Mouse (Mus musculus) gastrocnemius, postnatal 10 days (tissue): ENCODE measurements at regions not wholly inside any gene's neighbourhood (a gene's known extent, or its start where the extent isn't known, plus 50 kb on each side); places are given as distances from the start of the nearest gene placed in this dataset.

Experiments used
- DNase-seq: peaks from one replicate; pipeline ENCODE4 v3.0.0; 2021; ENCODE audit warnings: mixed read lengths

DNA sequence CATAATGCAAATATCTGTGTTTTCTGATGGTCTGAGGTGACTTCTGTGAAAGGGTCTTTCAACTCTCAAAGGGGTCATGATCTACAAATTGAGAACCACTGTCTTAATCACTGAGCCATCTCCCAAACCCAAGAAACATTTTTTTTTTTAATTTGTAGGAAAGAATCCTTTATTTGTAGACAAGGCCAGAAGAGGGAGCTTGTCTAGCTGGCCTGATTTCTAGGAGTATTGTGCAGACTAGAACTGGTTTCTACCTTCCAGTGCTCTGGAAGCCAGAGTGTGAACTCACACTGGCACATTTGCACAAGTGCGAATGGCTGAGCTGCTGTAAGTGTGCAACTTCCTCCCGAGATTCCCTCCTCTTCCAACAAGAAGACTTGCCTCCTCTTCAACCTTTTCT, 148.1 kb upstream of the Ncam1 start:
- DNase-seq, result no peak

DNA sequence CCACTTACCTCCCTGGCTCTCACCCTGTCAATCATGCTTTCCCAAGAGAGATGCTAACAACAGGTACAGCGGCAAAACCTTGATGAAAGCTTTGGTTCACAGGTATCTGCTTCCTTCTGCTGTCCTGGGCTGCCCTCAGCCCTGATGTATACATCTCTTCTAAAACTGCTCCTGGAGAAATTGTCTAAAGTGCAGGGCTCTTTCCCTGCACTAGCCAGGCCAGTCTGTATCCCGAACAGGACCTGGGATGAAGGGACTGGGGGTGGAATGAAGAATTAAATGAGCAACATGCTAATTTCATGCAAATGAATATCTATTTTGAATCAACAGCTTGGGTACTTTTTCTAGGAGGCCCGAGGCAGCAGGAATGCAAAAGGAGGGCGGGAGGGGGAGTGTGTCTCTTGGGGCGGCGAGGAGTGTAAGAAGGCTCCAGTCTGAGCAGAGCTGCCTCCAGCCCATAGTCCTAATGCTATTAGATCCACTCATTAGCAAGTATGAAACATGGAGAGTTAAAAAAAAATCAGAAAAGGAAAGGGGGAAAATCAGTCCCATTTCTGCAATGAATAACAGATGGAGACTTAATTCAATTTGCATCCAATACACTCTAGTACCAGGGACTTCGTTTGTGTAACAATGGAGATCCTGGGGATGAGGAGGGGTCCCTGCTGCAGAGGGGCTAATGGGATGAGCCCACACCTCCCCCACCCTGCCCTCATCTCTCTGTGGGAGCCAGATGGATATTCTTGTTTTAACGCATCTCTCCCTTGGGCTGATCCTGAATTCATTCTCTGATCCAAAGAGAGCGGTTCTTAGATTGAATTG, 137.0 kb upstream of the Ncam1 start:
- no peak for DNase-seq

DNA sequence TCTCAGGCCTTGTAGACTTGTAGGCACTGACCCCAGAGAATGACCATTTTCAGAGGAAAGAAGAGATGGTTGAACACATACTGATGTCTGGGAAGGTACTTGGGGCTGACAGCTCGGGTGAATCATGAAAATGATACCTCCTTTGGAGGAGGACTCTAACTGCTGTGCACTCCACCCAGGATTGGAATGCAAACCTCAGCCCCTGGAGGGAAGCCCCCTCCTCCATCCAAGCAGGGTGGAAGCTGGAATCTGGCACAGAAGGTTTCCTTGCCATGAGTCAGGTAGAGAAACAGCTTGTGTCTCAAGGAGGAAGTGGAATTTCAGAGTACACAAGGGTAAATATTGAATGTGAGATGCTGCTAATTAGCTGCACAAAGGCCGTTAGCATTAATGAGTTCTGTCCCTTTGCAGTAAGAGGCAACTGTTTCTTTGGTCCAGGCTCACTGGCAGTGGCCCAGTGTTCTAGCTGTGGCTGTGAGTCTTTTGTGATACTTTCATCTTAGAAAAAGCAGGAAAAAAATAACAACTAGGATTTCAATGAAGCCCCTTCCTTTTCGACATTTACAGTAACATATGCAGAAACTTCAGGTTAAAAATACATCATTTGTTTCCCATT, 129.4 kb upstream of the Ncam1 start:
- no peak for DNase-seq

DNA sequence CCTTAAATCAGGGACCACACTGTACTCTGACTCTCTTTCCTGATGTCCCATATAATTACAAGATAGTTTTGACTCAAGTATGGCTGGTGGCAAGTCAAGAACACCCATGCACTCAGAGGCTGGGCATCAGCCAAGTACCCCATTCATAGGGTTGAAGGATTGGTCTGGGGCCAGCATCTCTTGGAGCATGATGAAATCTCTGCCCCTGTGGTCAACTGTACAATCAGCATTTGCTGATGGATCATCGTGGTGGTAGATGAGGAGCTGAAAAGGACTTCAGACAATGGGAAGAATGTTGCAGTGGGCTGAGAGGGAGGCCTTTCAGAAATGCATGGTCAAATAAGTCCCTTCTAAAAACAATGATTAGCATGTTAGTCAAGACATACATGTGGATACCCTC, 128.6 kb upstream of the Ncam1 start:
- no peak for DNase-seq

DNA sequence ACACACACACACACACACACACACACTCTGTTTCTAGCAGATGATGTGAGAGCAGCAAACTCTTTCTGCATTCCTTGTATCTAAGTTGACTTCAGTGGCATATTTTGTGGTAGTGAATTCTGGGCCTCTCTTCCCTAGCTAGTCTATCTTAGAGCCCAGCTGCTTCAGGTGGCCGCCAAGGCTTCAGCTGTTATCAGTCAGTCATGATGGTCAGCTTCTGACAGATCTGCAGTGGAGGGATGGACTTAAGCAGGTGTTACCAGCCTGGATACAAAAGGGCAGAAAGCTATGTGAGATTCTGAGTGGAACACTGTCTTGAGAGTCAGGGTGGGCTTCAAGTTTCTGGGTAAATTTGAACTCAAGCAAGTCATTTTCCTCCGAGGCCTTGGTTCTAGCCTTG, 127.1 kb upstream of the Ncam1 start:
- DNase-seq, result no peak

DNA sequence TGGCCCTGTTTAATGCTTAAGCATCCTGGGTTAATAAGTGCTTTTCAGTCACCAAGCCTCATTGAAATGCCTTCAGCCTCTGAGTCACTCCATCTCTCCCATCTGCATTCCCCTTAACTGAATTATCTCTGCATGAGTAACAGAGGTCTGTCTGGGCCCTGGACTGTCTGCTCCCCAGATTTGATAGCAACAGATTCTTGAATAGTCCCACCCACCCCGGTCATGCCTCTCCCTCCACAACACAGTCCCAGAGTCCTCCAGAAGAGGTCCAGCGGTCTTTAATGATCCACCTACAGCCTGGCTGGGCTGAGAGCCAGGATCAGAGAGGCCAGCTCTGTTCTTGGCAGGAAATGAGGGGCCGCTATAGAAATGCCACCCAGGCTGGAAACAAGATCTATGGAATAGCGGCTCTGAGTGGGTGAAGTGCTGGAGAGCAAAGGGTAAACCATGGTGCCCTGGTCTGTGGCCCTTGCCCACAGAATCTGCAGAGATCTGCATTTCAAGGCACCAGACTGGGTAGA, 125.3 kb upstream of the Ncam1 start:
- DNase-seq, result no peak

DNA sequence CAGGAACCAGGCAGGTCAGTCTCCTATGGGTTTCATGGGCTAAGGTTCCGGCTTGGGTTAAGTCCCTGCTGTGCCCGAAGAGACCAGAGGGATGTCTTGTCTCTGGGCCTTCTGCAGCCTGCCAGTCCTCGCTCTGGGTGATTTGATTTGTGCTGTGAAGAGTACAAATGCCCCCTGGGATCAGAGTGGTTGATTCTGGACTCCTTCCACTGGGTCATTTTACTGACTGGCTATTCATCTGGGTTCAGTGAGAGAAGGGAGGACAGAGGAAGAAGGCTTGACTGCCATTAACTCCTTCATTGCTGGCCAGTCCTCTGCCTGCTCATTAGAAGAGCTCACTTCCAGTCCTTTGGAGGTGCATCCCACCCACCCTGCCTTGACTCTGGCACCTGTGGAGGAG, 124.0 kb upstream of the Ncam1 start:
- no peak for DNase-seq

DNA sequence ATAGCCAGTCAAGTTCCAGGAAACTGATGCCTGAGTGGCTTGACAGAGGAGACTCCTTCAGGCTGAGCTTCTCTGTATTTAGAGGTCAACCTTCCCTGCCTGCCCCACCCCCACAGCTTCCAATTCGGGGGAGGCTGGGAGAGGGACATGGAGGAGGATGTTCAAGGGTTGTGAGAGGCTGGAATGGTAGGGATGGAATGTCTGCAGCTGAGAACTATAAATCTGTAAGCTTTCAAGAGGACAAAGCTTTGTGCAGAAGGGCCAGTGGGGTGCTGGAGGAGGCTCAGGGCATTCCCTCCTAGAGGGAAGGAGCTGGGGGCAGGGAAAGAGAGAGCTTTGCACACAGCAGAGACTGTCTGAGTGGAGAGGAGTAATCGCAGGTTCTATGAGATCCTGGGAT, 123.4 kb upstream of the Ncam1 start:
- DNase-seq, result no peak

DNA sequence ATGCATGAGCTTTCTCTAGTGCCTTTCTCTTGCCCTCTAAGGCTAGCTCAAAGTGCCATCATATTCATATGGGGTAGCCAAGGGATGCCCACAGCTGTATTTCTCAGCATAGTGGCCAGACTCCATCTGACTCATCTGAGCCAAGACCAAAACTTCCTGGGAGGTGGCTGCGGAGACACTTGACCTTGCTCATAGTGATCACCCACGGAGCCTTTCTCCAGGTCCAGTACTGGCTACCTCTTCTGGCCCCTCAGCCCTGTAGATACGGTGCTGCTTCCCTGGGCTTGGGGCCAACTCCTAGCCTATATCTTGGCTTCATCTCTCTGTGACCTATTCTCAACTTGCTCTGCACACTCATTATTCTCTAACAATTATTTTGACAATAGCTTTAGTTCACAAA, 122.6 kb upstream of the Ncam1 start:
- DNase-seq, result no peak

DNA sequence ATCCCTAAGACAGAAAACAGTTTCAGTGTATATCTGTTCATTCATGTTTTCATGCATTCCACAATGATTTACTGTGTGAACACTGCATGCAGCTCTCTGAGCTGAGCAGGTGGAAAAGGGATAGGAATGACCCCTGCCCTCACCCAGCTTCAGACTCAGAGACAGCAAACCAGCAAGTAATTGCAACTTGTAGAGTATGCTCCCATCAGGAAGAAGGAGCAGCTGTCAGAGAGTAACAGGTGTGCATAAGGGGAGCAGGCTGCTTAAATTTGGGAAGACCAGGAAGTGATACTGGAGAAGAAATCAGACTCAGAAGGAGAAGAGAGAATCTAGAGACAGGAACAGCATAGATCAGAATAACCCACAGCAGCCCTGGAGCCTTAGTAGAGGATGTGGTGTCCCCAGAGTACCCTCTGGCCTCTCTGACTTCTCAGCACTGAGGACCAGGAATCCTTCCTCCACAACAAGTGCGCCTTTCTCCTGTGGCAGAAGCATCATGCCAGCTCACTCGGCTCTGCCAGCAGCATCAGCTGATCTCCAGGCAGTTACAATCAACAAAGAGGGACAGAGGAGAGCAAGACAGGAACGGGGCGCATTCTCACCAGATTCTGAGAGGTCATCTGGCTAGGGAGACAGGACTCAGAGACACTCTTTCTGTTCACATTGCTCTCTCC, 116.5 kb upstream of the Ncam1 start:
- DNase-seq, result no peak

DNA sequence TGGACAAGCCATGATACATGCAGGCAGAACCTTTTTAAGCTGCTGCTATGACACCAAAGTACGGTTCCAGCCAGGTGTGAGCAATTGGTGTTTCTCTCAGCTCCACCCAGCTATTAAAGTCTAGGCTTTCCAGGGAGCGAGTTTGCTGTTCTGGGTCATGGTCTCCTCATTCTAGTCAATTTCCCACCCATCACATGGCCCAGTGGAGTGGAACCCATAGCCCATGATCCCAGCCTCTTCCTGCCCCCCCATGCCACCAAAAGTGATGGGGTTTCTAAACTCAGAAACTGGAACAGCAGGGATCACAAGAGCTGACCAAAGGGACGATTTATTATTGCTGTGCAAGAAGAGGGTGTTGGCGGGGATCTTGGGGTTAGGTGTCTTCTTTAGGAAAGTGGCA, 115.0 kb upstream of the Ncam1 start:
- DNase-seq, result no peak

DNA sequence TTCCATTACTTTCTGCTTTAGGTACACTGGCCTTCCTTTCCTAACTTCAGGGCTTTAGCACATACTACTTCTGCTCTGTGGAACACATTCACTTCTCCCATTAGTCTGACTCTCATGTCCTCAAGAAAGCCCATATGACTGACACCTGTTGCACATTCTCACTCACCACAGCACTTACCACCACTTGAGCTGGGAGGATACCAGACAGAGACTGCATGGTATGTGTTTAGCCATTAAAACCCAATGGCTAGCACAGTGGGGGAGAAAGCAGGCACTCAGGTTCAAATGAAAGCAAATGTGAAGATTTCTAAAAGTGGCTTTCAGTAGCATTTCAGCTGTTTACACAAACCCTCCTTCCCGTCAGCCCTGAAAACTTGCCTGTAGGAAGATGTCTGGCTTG, 113.6 kb upstream of the Ncam1 start:
- no peak for DNase-seq

DNA sequence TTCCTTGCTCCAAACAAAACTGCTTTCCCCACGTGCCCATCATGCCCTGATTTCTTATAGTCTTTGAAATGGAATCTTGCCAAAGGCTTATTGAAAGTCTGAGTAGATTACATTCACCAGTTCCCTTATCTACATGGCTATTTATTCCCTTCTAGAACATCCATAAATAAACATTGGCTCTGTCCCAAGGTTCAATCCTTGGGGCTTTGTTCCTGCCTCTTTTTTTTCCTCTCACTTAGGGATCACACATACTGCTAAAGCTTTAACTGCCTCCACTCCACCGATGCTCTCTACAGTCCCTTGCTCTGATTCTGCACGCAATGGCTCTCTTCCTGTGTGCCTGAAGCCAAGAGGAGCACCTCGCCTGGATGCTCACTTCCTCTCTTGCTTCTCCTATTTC, 107.6 kb upstream of the Ncam1 start:
- no peak for DNase-seq

DNA sequence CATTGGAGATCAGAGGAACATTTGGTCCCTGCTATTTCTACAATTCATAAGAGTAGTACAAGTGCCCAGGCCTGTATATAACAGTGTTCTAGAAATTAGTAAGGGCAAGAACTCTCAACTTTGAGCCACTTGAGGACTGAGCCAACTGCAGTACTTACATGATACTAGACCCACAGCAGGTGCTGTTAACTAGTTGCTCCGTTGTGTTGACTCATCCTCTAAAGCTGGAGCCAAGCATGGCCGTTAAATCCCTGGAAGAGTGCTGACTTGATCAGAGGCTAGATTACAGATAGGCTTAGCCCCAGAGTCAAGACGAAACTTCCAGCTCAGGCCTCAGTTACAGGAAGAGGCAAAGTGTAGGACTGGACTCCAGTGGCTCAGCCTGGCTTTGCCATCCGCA, 107.0 kb upstream of the Ncam1 start:
- DNase-seq, result no peak

DNA sequence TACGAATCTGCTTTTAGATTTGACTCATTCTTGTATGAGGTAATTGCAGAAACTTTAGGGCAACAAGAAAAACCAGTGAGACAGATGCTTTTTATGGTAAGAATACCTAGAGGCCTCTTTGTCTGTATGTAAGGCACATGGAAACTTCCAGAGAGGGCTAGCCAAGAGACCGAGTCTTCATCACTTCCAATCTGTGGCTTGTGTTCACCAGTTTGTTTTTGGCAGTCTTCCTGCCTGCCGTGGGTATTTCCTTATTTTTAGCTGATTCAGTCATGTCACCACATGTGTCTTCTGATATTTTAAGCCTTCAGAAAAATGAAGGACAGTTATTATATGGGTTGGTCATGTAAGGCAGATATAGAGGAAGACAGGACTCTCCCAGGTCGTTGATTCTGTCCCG, 100.2 kb upstream of the Ncam1 start:
- no peak for DNase-seq

DNA sequence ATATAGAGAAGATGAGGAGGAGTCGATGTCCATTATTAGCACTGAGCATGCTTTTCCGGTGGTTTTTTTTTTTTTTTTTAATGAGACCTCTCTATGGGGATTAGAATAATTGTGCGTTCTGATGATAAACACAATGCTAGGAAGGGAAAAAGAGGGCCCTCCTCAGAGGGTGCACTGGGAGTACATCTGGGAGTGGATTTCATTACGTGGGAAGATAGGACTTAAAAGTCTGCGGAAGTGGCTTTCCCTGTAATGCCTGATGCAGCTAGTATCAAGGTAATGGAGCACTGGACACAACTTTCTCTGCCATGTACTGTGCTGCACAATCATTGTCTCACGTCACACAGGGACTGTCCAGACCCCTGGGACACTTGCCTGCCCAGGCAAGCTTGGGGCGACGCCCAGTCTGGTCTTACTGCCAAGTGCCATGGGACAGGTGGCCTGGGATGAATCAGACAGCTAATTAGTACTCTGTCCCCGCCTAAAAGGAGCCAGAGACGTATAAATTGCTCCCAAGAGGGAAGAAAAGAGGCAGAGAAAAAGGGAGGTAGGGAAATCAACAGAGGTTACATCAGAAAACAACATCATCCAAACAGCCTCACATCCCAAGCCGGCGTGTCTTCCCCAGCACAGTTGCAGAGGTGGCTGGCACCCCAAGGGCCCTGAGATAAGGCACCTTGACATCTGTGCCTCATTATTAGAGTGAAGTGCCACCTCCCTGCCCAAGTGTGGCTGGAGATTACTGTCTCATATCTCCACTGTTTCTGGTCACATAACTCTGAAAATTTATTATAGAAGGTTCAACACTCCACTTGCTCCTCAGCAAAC, 86.0 kb upstream of the Ncam1 start:
- peak; percentile 51 for DNase-seq

DNA sequence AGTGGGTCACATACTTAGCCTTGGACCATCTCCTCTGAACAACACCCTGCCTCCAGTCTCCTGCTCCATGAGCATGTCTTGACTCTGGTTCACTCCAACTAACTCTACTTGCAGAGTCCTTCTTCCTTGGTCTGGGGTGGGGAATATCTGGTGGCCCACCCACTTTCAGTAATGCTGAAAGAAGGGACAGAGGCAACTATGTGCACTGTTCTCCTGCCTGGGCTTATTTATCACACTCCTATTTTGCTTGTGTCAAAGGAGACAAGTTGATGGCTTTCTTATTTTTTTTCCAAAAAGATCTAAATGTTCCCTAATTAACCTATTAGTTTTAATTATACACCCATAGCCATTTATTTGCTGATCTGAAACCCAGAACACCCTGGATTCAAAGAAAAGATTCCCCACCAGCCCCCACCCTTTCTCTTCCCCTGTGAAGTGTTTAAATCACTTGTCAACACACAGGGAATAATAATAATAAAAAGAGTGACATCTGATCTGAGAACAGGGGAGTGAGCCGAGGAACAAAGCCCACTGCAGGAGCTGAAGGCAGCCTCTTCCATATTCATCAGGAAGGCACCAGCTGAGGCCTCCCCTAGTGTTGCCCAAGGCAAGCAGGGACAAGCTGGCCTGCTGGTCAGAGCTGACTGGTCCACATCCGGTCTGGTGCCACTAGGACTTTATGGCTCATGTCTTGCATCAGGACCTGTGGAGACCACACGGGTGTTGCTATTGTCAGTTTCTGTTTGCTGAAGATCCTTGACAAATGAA, 80.8 kb upstream of the Ncam1 start:
- no peak for DNase-seq

DNA sequence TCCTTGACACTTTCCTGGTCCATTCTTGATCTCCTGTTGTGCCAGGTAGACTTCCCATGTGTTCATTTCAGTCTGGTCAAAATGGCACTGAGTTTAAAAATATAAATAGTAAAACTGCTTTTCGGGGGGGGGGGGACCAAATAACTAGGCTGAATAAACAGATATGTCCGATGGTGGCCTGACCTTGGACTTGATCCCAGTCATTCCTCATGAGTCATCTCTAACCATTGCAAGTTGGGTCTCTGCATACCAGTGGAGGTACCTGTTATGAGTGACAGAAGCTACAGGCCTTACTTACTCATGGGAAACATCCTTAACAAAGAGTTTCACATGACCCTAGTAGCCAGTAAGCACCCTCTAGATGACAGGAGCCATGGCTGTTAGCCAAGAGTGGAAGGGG, 76.2 kb upstream of the Ncam1 start:
- no peak for DNase-seq

DNA sequence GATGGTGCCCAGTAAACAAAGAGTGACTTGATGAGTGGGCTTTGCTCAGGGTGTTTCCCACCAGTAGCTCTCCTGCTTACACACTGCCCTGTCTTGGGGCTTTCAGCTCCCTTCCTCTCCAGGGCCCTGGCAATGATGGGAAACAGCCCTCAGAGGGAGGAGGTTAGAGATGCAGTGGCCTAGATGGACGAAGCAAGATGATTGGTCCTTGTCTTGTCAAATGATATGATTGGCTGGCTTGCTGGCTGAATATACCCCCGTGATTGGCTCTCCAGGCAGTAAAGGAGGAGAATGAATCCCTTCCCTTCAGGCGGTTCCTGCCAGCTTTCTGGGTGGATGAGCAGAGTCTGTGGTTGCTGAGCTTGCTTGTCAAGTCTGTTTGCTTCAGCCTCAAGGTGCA, 74.8 kb upstream of the Ncam1 start:
- DNase-seq, result no peak

DNA sequence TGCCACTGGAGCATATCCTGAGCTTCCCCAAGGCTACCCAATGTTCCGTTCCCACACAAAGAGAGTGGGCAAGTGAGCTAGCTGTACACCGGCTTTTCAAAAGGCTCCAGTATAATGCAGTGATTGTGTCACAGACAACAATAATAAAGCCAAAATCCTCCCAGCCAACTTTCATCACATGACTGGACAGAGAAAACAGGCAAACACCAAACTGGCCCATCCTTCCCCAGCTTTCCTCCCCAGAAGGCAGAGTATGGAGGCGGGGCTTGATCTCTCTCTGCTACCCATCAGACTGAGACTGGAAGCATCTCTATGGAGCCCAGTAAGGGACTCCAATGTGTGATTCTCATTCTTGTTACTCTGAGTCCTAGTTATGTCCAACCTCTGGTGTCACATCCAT, 52.8 kb upstream of the Ncam1 start:
- no peak for DNase-seq

DNA sequence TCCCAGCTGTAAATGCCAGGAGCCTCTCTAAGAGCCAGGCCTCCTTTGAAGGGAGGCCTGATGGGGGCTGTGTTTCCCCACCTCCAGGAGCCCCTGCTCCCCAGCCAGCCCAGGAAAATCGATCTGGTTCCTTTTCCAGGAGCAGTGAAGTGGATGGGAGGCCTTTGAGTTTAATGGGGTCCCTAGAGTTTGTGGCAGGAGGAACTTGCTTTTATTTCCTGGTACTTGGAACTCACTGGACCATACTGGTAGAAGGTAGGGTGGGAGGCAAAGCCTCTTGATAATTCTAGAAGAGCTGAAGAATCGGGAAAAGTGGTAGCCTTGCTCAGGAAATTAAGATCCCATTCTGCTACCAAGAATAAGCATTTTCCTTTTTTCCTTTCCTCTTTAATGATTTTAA, 50.7 kb upstream of the Ncam1 start:
- DNase-seq, result no peak

DNA sequence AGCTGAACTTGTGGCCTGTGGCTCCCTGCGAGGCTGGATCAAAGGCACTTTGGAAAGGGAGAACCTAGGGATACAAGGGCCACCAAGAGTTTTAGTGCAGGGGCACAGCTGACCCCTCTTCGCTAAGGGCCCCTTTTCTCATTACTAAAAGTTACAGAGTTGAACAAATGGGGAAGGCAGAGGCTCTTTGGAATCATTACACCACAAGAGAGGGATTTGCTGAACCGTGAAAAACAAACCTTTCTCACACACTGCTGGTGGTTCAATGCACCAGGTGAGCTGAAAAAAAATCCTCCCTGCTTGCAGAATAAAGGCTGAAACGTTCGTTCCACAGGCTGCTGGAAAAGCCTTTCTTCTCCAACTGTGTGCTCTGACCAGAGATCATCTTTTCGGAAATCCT, 50.2 kb upstream of the Ncam1 start:
- DNase-seq, result no peak
